Mouse (Mus musculus): ENCODE data around the gene Rfc2.

Rfc2 gene

GRCm38 (mm10) chr5:134565696-134566095 lies 15.5 kb upstream of the Rfc2 start:
- no peak for DNase-seq (ENCODE audit: low spot score)

GRCm38 (mm10) chr5:134567445-134567844 lies 13.7 kb upstream of the Rfc2 start:
- no peak for DNase-seq (ENCODE audit: low spot score)

DNA sequence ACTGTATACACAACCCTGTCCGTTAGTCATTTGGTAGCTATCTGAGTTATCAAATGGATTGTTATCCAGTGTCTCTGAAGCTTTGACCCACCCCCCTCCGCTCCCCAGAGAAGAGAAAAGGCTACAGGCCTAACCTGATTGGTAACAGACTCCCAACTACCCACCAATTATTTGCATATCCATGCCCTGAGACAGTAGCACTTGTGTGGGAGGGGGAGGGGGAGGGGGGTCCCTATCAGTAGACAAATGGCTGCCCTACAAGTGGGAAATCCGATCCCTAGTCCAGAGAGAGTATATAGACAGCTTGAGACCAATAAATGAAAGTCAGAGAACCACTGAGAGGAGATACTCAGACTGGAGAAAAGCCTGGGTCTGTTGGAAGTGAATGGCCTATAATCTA lies 13.1 kb upstream of the Rfc2 start:
- DNase-seq (ENCODE audit: low spot score): no peak

DNA sequence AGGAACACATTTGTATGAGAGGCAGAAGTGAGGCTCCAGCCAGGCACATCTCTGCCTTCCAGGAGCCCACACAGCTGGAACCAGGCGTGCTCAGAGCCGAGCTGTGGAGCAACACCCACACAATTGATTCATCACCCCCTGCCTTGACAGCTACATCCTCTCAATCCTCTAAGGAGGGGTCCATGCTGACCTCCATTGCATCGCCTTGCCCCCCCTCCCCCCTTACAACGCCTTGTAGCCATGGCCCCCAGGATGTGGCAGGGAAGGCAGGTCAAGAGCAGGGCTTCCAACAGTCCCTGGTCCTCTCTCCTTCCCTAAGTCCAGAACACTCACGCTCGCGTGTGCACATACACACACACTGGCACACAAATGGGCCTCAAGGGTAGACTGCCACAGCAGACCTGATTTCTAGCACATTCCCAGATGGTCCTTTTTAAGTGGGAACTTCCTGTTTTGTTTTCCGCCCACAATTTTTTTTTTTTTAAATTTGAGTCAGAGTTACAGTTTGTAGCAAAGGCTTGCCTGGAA lies 12.1 kb upstream of the Rfc2 start:
- no peak for DNase-seq (ENCODE audit: low spot score)

GRCm38 (mm10) chr5:134571730-134572507 lies 9.2 kb upstream of the Rfc2 start:
- peak; percentile 28 for DNase-seq (ENCODE audit: low spot score)

DNA sequence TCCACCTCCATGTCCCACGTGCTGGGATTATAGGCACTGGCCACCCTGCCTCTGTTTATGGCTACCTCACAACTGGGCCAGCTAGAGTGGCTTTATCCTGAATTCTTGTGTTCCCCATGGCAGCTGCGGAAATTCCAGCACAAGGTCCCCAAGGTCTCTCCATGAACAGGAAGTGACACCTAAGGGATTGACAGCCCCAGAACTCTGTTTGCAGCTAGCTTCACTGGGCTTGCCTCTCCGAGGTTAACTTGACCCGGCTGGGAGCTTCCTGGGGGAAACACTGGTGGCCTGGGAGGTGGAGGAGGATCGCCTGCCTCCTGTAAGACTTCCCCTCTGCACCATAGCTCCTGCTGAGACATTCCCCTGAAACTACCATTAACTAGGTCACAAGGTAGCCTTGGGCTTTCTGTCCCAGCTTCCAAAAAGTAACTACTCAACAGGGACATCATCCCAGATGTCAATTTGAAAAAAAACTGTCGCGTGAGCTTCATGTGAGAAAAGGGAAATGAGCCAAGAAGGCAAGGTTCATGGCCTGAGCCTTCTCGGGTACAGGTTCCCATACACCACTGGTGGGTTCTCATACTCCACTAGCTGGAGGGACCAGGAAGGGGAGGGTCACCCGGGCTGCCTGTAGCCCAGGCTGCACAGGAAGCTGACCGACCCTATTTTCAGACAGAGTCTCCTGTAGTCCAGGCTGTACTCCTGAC lies 8.5 kb upstream of the Rfc2 start:
- DNase-seq (ENCODE audit: low spot score): peak; percentile 20

DNA sequence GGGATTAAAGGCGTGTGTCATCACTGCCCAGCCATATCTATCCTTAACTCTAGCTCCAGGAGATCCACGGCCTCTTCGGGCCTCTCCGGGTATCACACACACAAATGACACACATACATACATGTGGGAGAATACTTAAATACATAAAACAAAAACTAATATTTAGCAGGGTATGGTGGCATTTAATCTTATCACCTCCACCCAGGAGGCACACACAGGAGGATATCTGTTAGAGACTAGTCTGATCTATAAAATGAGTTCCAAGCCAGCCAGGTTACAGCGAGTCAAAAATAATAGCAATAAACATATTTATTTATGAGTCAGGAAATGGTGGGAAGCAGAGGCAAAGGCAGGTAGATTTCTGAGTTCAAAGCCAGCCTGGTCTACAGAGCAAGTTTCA lies 5.3 kb upstream of the Rfc2 start:
- no peak for DNase-seq (ENCODE audit: low spot score)

- no peak for DNase-seq (ENCODE audit: low spot score)
Observed at GRCm38 (mm10) chr5:134576517-134577220, 4.5 kb upstream of the Rfc2 start.

GRCm38 (mm10) chr5:134577534-134577933 lies 3.6 kb upstream of the Rfc2 start:
- no peak for DNase-seq (ENCODE audit: low spot score)

DNA sequence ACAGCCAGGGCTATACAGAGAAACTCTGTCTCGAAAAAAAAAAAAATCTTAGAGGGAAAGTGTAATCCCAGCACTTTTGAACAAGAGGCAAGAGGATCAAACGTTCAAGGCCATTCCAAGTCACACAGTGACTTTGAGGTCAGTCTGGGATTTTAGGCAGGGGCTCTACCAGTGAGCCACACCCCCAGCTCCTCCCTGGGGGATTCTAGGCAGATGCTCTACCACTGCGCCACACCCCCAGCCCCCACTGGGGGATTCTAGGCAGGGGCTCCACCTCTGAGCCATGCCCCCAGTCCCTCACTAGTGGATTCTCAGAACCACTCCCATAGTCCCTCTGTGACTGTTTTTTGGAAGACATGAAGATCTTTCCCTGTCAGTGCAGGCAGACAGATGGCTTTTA lies 2.0 kb upstream of the Rfc2 start:
- no peak for DNase-seq (ENCODE audit: low spot score)

- DNase-seq (ENCODE audit: low spot score): peak; percentile 95
Observed at GRCm38 (mm10) chr5:134582221-134582907, 1.2 kb downstream of the Rfc2 start.

- DNase-seq (ENCODE audit: low spot score): no peak
Observed at GRCm38 (mm10) chr5:134583006-134583883, 2.1 kb downstream of the Rfc2 start.

DNA sequence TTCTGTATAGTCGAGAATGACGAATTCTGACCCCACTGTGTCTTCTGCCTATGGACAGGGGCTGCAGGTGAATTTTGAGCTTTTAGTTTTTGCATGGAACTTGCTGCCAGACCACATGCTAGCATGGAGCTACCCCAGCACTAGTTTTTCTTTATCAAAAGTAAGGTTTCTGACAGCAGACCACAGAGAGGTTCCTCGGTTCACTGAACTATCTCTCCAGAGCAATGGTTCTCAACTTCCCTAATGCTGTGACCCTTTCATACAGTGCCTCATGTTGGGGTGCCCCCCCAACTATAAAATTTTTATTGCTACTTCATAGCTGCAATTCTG lies 2.7 kb downstream of the Rfc2 start:
- DNase-seq (ENCODE audit: low spot score): no peak

DNA sequence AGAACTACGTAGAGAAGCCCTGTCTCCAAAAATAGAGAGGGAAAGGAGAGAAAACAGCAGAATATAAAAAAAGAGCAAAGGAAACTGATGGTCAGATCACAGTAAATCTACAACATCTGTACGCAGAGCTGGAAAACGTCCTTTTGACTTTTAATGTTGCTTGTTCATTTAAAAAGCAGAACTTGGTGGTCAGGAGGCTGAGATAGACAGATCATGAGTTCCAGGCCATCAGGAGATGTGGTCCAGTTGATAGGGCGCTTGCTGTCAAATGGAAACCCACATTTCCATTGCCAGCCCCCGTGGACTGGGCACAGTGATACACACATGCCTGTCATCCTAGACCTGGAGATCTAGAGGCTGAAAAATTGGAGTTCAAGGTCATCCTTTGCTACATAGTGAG lies 3.6 kb downstream of the Rfc2 start:
- DNase-seq (ENCODE audit: low spot score): no peak

DNA sequence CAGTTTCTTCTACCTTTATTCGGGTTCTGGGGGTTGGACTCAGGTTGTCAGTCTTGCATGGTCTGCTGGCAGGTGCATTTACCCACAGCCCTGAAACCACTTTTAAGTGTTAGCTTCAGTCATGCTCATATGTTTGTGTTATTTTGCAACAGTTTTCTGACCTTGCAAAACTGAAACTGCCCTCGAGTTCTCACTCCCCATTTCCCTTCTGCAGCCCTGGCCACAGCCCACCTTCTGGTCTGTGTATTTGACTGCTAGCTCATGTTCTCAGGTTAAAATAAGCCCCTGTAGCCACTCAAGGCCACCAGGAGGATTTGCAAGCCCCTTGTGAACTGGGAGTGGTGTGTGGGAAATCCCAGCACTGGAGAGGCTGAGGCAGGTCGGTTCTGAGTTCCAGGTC lies 8.7 kb downstream of the Rfc2 start:
- no peak for DNase-seq (ENCODE audit: low spot score)

- no peak for DNase-seq (ENCODE audit: low spot score)
Observed at GRCm38 (mm10) chr5:134592026-134592581, 10.9 kb downstream of the Rfc2 start.

DNA sequence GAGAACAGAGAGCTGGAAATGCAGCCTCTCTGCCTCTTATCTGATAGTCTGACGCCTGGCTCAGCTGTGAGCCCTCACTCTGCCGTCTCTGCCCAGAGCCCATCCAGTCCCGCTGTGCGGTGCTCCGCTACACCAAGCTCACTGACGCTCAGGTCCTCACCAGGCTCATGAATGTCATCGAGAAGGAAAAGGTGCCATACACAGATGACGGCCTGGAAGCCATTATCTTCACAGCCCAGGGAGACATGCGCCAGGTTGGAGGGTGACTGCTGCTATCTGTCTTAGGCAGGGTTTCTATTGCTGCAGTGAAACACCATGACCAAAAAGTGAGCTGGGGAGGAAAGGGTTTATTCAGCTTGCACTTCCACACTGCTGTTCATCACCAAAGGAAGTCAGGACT lies 11.9 kb downstream of the Rfc2 start:
- no peak for DNase-seq (ENCODE audit: low spot score)

DNA sequence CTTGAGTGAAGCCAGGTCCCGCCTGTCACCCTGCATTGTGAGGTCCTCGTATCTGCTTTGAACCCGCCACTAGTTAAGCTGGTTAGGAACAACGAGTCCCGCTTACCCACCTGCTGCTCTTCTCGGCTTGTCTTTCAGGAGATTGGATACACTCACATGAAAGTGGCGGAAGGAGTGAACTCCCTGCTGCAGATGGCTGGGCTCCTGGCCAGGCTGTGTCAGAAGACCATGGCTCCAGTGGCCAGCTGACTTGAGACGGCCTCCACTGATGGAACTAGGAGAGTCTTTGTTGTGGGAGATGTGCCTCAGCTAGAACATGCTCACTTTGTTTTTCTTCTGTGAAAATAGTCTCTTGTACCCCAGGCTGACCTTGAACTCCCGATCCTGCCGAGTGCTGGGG lies 16.5 kb downstream of the Rfc2 start:
- DNase-seq (ENCODE audit: low spot score): no peak

DNA sequence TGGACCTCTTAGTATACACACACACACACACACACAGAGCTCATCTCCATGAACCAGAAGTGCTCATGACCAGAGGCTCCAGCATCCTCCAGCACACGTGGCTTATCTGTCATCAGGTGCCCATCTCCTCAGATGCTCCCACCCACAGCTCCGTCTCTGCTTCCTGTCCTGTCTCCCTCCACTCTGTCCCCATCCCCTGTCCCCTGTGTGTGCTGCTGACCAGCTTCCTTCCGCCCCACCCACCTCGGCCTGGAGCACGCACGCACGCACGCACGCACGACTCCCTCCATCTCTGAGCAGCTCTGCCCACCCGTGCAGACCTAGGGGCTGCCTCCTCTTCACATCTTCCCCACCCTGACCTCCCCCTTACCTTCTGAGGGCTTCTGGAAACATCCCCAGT lies 23.2 kb downstream of the Rfc2 start:
- no peak for DNase-seq (ENCODE audit: low spot score)

GRCm38 (mm10) chr5:134606314-134606713 lies 25.1 kb downstream of the Rfc2 start:
- DNase-seq (ENCODE audit: low spot score): no peak

- DNase-seq (ENCODE audit: low spot score): no peak
Observed at GRCm38 (mm10) chr5:134607121-134607520, 26.0 kb downstream of the Rfc2 start.

Measured in ovary, postnatal 36 days (tissue).